In genomic region chr9:119002267-119002666, GRCm38 (mm10) we compare ENCODE assay signal across 7 mouse cellular contexts. TPM values are rescaled to one million over a fixed set of nuclear protein-coding genes. Genes with fewer than 3 reads are reported as not detected.
A peak's percentile ranks its signal among the peaks of the same experiment; 100 is the strongest.
DNase-seq lines count a peak whose midpoint lies in the region; ATAC-seq lines count a peak whose summit lies in the region.

No protein-coding gene starts in this region.

- DNase-seq in embryonic facial prominence, embryonic 10.5 days (ENCODE audit: low spot score): no peak
- DNase-seq in kidney, postnatal 4 days: peak; percentile 61 to 76
- DNase-seq in lung, postnatal 4 days: peak; percentile 76 to 90
- DNase-seq in retina, embryonic 14.5 days (ENCODE audit: low spot score): no peak
- DNase-seq in thymus, postnatal 0 days (ENCODE audit: low spot score): no peak

- H3K36me3 ChIP-seq in embryonic facial prominence, embryonic 10.5 days (replicated peaks): 0 out of 2 replicates have a peak, but pooled peaks cover 4% of the 10 kb centered on the region
- no peaks in the 10 kb centered on the region; the same call in 1 of the 2 replicates for H3K36me3 ChIP-seq in heart, embryonic 11.5 days (ENCODE audit: control insufficient read depth, insufficient read depth, low read length)
- no peaks in the 10 kb centered on the region for H3K36me3 ChIP-seq in midbrain, embryonic 16.5 days (ENCODE audit: control insufficient read depth, insufficient read depth, low read length)

- 82% methylated on average over 17 of the region's 17 CpGs for WGBS in embryonic facial prominence, embryonic 10.5 days
- 18% methylated on average over 17 of the region's 17 CpGs for WGBS in heart, embryonic 11.5 days (ENCODE audit: insufficient replicate concordance)
- WGBS in midbrain, embryonic 16.5 days: 87% methylated on average over 17 of the region's 17 CpGs

- ATAC-seq in heart, embryonic 11.5 days (replicated peaks; ENCODE audit: insufficient number of reproducible peaks, low FRiP score, low TSS enrichment): peak; percentile 60; the same call in 1 of the 2 replicates
- ATAC-seq in midbrain, embryonic 16.5 days: no peak

- H3K4me2 ChIP-seq in heart, embryonic 11.5 days: peak overlapping the region; percentile 53
- no peak overlapping the region for H3K4me2 ChIP-seq in midbrain, embryonic 16.5 days (ENCODE audit: low read length)

- H3K9ac ChIP-seq in heart, embryonic 11.5 days (ENCODE audit: low read depth, low read length): 0 out of 2 replicates have a peak overlapping the region, but pooled peaks have one; percentile 17
- H3K9ac ChIP-seq in midbrain, embryonic 16.5 days (ENCODE audit: low read depth, low read length): no peak overlapping the region

- no peaks in the 10 kb centered on the region for H3K9me3 ChIP-seq in embryonic facial prominence, embryonic 10.5 days
- H3K9me3 ChIP-seq in heart, embryonic 11.5 days (replicated peaks; ENCODE audit: control insufficient read depth, low read length): no peaks in the 10 kb centered on the region
- no peaks in the 10 kb centered on the region for H3K9me3 ChIP-seq in midbrain, embryonic 16.5 days (replicated peaks; ENCODE audit: control insufficient read depth, low read length, poor library complexity, severe bottlenecking)

- H3K27me3 ChIP-seq in embryonic facial prominence, embryonic 10.5 days (replicated peaks; ENCODE audit: low read depth, poor library complexity, severe bottlenecking): no peaks in the 10 kb centered on the region
- no peaks in the 10 kb centered on the region for H3K27me3 ChIP-seq in heart, embryonic 11.5 days (ENCODE audit: control insufficient read depth, insufficient read depth, low read length)
- no peaks in the 10 kb centered on the region for H3K27me3 ChIP-seq in midbrain, embryonic 16.5 days (ENCODE audit: control insufficient read depth, insufficient read depth, low read depth, low read length)

- peaks cover 52% of the 10 kb centered on the region for H3K4me1 ChIP-seq in embryonic facial prominence, embryonic 10.5 days
- H3K4me1 ChIP-seq in heart, embryonic 11.5 days (ENCODE audit: control insufficient read depth, insufficient read depth, low read length): peaks cover 38% of the 10 kb centered on the region
- H3K4me1 ChIP-seq in midbrain, embryonic 16.5 days (ENCODE audit: control insufficient read depth, insufficient read depth, low read length): no peaks in the 10 kb centered on the region

- H3K27ac ChIP-seq in embryonic facial prominence, embryonic 10.5 days (replicated peaks): peak overlapping the region; percentile 30; the same call in 1 of the 2 replicates
- H3K27ac ChIP-seq in heart, embryonic 11.5 days (ENCODE audit: low read depth, low read length): peak overlapping the region; percentile 80
- H3K27ac ChIP-seq in midbrain, embryonic 16.5 days (ENCODE audit: low read length): no peak overlapping the region

- no peak overlapping the region for H3K4me3 ChIP-seq in embryonic facial prominence, embryonic 10.5 days
- peak overlapping the region; percentile 4; the same call in 1 of the 2 replicates for H3K4me3 ChIP-seq in heart, embryonic 11.5 days (ENCODE audit: low read depth, low read length)
- H3K4me3 ChIP-seq in midbrain, embryonic 16.5 days (ENCODE audit: low read depth, low read length): no peak overlapping the region

RNA-seq across cellular contexts. Expression of gene Vill, which starts 50.3 kb away (rescaled TPM):
- 19.3 and 20.5 TPM in 2 replicates for polyA plus RNA-seq in embryonic facial prominence, embryonic 10.5 days (2016; fragmentation: Nextera tagmentation; extraction: Ambion mirVana)
- 12.3 and 13.5 TPM in 2 replicates for polyA plus RNA-seq in heart, embryonic 11.5 days (2014; fragmentation: Nextera tagmentation; extraction: Ambion mirVana)
- polyA plus RNA-seq in midbrain, embryonic 16.5 days (2015; fragmentation: Nextera tagmentation; extraction: Ambion mirVana): 2.9 and 3.7 TPM in 2 replicates
- polyA plus RNA-seq in thymus, postnatal 0 days (2015; fragmentation: Nextera tagmentation; extraction: Ambion mirVana): 5.9 and 8.0 TPM in 2 replicates

Comparison
In these comparisons a context has a peak if more than half of its experiments do, and no peak if none do; other contexts are left out.
1. DNase-seq: peak in kidney, postnatal 4 days (2 of 2) and lung, postnatal 4 days (2 of 2); none in embryonic facial prominence, embryonic 10.5 days (single experiment), retina, embryonic 14.5 days (single experiment) and thymus, postnatal 0 days (single experiment).